Mouse (Mus musculus) spleen, postnatal 36 days (tissue): ENCODE data around the gene Ceacam18.
"Not testable (repeated sequence)": the region's sequence is repeated elsewhere in the genome, so short reads cannot be mapped to it uniquely, and the experiment has no call there.

Experiments used
- DNase-seq, 2 experiments: peaks; one replicate each; pipeline ENCODE4 v3.0.0; 2022; ENCODE audit warnings: low spot score in 2 of 2, mixed read lengths in 1 of 2

Ceacam18 gene

DNA sequence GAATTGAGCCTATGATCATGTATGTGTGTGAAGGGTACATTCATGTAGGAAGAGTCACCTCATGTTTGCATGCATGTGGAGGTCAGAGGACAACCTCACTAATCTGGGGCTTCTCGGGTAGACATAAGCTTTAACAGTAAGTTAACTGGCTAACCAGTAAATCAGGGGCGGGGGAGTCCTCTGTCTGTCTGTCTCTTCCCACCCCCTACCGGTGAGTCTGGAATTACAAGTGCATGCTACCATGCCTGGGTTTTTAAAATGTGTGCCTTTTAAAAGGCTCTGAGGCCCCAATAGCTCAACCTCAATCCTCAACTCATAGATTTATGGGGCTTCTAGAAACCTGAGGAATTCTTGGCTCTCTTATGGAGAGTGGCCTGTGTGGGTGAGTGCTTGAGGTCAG is 34.1 kb downstream of the Ceacam18 start:
- no peak for DNase-seq

DNA sequence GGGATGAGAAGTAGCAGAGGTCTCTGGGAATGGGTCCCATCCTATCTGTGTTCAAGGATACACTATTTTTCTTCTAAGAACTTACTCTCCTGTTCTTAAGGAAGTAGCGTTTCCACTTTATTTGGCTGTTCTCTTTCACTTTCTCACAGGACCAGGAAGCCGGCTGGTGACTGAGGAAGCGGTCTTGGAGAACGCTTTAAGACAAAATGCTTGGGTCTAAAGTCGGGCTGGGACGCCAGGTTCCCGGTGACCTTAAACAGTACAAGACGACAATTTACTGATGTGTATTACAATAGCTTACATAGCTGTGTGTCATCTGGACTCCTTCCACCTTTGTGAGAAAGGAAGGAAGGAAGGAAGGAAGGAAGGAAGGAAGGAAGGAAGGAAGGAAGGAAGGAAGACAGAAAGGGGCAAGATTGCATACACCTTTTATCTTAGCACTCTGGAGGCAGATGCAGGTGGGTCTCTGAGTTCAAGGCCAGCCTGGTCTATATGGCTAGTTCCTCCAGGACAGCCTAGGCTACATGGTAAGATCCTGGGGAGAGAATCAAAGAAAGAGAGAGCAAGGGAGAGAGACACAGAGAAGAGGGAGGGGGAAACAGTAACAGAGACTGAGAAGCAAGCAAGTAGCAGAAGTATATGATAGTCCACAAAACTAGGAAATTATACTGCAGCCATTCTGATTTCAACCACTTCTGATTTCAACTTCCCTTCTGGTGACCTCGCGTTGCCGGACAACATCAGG is 36.7 kb downstream of the Ceacam18 start:
- DNase-seq = no peak

DNA sequence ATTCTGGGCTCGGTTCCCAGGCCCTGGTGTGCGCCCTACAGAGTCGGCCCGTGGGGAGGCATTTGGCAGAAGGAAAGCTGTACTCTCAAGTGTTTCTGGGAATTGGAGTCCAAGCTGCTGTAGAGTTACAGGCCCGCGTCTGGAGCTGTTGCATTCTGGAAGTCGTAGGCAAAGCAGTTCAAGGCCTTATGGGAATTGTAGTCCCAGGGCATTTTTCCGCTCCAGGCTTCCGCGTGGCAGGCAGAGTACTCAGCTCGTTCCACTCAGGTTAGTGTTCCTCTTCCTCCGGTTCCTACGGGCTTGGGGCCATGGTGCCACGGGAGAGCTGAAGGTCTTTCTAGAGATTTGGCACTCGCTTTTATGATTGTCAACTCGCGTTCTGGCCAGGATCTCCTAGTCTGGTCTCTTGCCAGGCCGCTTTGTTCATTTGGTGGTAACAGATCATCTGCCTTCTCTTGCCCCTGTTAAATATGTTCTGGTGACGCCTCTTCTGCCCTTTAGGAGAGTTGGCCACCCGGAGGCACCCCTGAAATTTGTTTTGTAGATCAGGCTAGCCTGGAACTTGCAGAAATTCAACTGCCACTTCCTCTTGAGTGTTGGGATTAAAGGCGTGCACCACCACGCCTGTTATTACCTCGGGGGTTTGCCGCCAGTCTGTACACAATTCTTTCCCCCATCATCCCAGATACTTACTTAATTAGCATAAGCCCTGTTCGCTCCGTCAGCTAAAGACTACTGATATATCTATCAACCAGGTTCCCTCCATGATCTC is 37.5 kb downstream of the Ceacam18 start, which contains the start of gene Ctu1:
Ctu1 (plus strand) TSS at position 208 of the 772 bp plus-strand sequence.
- DNase-seq = peak; percentile 90

DNA sequence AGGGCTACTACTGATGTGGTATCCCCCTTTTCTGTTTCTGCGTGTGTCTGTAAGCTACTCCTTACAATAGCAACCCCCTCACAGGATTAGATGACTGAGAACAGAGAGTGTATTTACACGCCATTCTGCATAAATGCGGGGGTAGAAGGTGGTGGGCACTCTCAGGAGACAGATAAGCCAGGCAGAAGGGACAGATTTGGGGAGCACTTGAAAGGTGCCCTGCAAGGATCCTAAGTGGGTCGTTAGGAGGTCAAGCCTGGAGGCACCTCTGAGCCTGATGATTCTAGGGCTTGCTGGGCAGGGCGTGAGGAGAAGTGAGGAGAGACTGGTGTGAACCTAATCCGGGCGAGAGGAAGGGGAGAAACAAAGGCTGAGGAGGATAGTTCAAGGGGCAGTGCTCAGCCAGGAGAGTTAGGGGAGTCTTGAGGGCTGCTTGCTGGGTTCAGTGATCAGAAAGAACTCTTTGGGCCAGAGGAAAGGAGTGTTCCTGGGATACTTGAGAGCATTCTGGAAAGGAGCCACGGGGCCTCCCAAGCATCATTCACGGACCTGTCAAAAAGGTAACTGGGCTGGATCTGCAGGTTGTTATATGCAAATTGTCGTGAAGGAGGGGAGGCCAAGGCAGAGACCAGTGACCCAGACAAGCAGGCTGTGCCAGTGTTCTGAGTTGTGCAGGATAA is 38.2 kb downstream of the Ceacam18 start:
- DNase-seq = no peak

- DNase-seq = no peak
Measured at GRCm38 (mm10) chr7:43675091-43675490, 40.6 kb downstream of the Ceacam18 start.

DNA sequence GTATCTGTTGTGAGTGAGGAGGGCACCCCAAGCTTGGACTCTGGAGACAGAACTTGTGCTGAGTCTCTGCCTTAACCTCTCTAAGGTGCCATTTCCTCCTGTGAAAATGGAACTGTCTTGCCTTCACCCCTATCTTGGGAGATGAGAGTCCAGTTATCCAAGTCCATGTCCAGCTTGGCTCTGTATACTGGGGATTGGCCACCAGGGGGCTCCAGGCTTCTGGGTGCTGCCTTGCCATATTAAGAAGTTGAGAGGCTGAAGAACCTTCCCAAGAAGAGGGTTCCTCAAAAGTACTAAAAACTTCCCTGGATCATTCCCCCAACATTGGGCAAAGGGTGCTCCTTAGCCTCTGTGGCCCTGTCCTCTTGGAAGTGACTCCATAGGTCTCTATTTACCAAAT is 44.0 kb downstream of the Ceacam18 start:
- DNase-seq = no peak

- DNase-seq = no peak
Measured at GRCm38 (mm10) chr7:43680960-43681359, 46.5 kb downstream of the Ceacam18 start.

GRCm38 (mm10) chr7:43682511-43682910 is 48.0 kb downstream of the Ceacam18 start:
- not testable (repeated sequence) for DNase-seq

DNA sequence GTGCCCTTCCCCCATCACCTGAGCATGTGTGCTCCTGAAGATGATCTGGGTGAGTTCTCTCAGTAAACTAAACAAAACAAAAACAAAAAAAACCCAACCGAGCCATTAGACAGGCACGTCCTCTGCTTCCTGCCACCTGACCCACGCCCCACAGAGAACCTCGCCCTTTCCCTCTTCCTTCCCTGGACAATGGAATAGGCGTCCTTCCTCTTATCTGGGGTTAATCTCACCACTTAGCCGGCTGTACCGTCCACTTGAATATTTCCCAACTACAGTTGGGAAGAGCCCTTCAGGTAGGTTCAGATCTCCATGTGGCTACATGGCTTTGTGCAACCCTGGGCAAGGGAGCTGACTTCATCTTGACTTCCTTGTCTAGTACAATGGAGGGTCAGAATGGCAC is 50.6 kb downstream of the Ceacam18 start:
- no peak for DNase-seq

DNA sequence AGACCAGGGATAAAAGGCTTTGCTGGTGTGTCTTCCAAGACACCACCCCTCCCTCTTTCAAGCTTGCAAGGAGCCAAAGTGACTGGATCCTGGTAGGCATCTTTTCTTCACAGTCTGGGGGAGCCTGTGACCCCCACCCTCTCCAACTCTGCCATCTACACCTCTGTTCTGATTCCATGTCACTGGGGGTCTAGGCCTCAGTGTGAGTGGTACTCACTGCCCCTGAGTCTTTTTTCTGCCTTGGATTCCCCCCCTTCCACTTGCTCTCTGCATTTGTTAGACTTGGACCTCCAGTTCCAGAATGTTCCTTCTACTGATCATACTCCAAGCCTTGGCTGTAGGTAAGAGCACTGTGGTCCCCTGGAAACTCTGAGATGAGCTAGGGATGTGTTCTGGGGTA is 55.6 kb downstream of the Ceacam18 start, which contains the start of gene Klk14:
Klk14 (plus strand) TSS at position 301 of the 400 bp plus-strand sequence.
- no peak for DNase-seq
